In genomic region chr14:98951626-98952290, GRCm38 (mm10) we compare ENCODE assay signal across 18 mouse cellular contexts. TPM values are rescaled to one million over a fixed set of nuclear protein-coding genes. Genes with fewer than 3 reads are reported as not detected.
DNase-seq lines count a peak whose midpoint lies in the region; ATAC-seq and TF ChIP-seq lines count a peak whose summit lies in the region.
"Had no signal": no experiment of that assay in that cellular context is flagged by ENCODE, and none has a peak within 500 bp of the region (broad histone marks: within the 10 kb centered on the region; RNA-seq: fewer than 3 reads in every experiment).

No protein-coding gene starts in this region.

- no peaks in the 10 kb centered on the region for H3K9me3 ChIP-seq in heart, embryonic 10.5 days
- H3K9me3 ChIP-seq in lung, embryonic 14.5 days (ENCODE audit: low read depth, low read length): no peaks in the 10 kb centered on the region
- H3K9me3 ChIP-seq in stomach, postnatal 0 days (ENCODE audit: control insufficient read depth, low read length): no peaks in the 10 kb centered on the region
- H3K9me3 ChIP-seq: midbrain, embryonic 12.5 days had no signal

- no peaks in the 10 kb centered on the region for H3K4me1 ChIP-seq in heart, embryonic 10.5 days
- H3K4me1 ChIP-seq in lung, embryonic 14.5 days (ENCODE audit: insufficient read depth): no peaks in the 10 kb centered on the region
- H3K4me1 ChIP-seq in stomach, postnatal 0 days (replicated peaks; ENCODE audit: control insufficient read depth, insufficient read depth): no peaks in the 10 kb centered on the region
- no peaks in the 10 kb centered on the region for H3K4me1 ChIP-seq in kidney, adult 2 months (ENCODE audit: control insufficient read depth, insufficient read depth, low read length)
- H3K4me1 ChIP-seq: midbrain, embryonic 12.5 days had no signal

- DNase-seq in heart, embryonic 10.5 days (ENCODE audit: low spot score): no peak
- DNase-seq in heart, adult 11 months: no peak
- peak; percentile 43 for DNase-seq in lung, embryonic 14.5 days
- no peak for DNase-seq in lung, adult 18-20 months
- peak; percentile 7 for DNase-seq in brain, adult 2 months (ENCODE audit: low read depth, low spot score)
- no peak for DNase-seq in stomach, postnatal 0 days (ENCODE audit: low spot score)
- DNase-seq in kidney, adult 2 months: no peak
- DNase-seq: cerebellum, adult 11-12 months; cerebellum, postnatal 36 days; left cerebral cortex, postnatal 4 days; lung, adult 2 months; lung, postnatal 4 days; thymus, postnatal 4 days had no signal

- ATAC-seq in lung, embryonic 14.5 days (ENCODE audit: insufficient read depth): no peak
- ATAC-seq in stomach, postnatal 0 days (ENCODE audit: low FRiP score, low TSS enrichment): no peak
- ATAC-seq: forebrain, embryonic 16.5 days had no signal

- no peak overlapping the region for H3K4me3 ChIP-seq in heart, embryonic 10.5 days
- no peak overlapping the region for H3K4me3 ChIP-seq in lung, embryonic 14.5 days (ENCODE audit: low read depth, low read length)
- no peak overlapping the region for H3K4me3 ChIP-seq in stomach, postnatal 0 days (ENCODE audit: low read depth, low read length)
- no peak overlapping the region for H3K4me3 ChIP-seq in kidney, adult 2 months (ENCODE audit: insufficient read depth, low read depth, low read length)
- H3K4me3 ChIP-seq: midbrain, embryonic 12.5 days had no signal

- no peaks in the 10 kb centered on the region for H3K36me3 ChIP-seq in heart, embryonic 10.5 days
- H3K36me3 ChIP-seq in lung, embryonic 14.5 days (ENCODE audit: insufficient read depth): no peaks in the 10 kb centered on the region
- H3K36me3 ChIP-seq in stomach, postnatal 0 days (ENCODE audit: control insufficient read depth, insufficient read depth, low read length): no peaks in the 10 kb centered on the region
- no peaks in the 10 kb centered on the region for H3K36me3 ChIP-seq in kidney, adult 2 months (ENCODE audit: control insufficient read depth, insufficient read depth, low read length)
- H3K36me3 ChIP-seq: midbrain, embryonic 12.5 days had no signal

- TF ChIP-seq CTCF in lung, embryonic 14.5 days (IDR thresholded peaks at IDR 0.05; ENCODE audit: low read depth): no peak
- peak; percentile 43 for TF ChIP-seq CTCF in stomach, postnatal 0 days (IDR thresholded peaks at IDR 0.05; ENCODE audit: low read depth)
- TF ChIP-seq CTCF in kidney, adult 2 months (conservative IDR thresholded peaks at IDR 0.05; ENCODE audit: insufficient read depth, insufficient read length, low read depth, low read length): no peak

- H3K9ac ChIP-seq in lung, embryonic 14.5 days: no peak overlapping the region
- no peak overlapping the region for H3K9ac ChIP-seq in stomach, postnatal 0 days (ENCODE audit: low read length)
- H3K9ac ChIP-seq: midbrain, embryonic 12.5 days had no signal

- no peak for TF ChIP-seq EP300 in stomach, postnatal 0 days (optimal IDR thresholded peaks at IDR 0.05)

- peak overlapping the region; percentile 16; the same call in 1 of the 2 replicates for H3K27ac ChIP-seq in heart, embryonic 10.5 days
- H3K27ac ChIP-seq in lung, embryonic 14.5 days (ENCODE audit: low read depth): no peak overlapping the region
- H3K27ac ChIP-seq in stomach, postnatal 0 days (replicated peaks): no peak overlapping the region
- no peak overlapping the region for H3K27ac ChIP-seq in kidney, adult 2 months (ENCODE audit: insufficient read depth, low read depth, low read length)
- H3K27ac ChIP-seq: midbrain, embryonic 12.5 days had no signal

- no peak for TF ChIP-seq POLR2A in kidney, adult 2 months (IDR thresholded peaks at IDR 0.05; ENCODE audit: low read depth, low read length)

- no peaks in the 10 kb centered on the region for H3K27me3 ChIP-seq in heart, embryonic 10.5 days (ENCODE audit: insufficient read depth, poor library complexity, severe bottlenecking)
- H3K27me3 ChIP-seq in lung, embryonic 14.5 days (ENCODE audit: insufficient read depth, low read length): no peaks in the 10 kb centered on the region
- H3K27me3 ChIP-seq in stomach, postnatal 0 days (ENCODE audit: control insufficient read depth, insufficient read depth, low read length): no peaks in the 10 kb centered on the region
- no peaks in the 10 kb centered on the region for H3K27me3 ChIP-seq in kidney, adult 2 months (replicated peaks; ENCODE audit: control insufficient read depth, insufficient read depth, low read length)
- H3K27me3 ChIP-seq: midbrain, embryonic 12.5 days had no signal

- H3K4me2 ChIP-seq in lung, embryonic 14.5 days: no peak overlapping the region
- no peak overlapping the region for H3K4me2 ChIP-seq in stomach, postnatal 0 days (replicated peaks; ENCODE audit: low read depth)
- H3K4me2 ChIP-seq: midbrain, embryonic 12.5 days had no signal

- 51% methylated on average over 4 of the region's 4 CpGs for WGBS in heart, embryonic 10.5 days
- WGBS in lung, embryonic 14.5 days: 78% methylated on average over 4 of the region's 4 CpGs
- 78% methylated on average over 4 of the region's 4 CpGs for WGBS in stomach, postnatal 0 days
- WGBS in kidney, adult 2 months: 83% methylated on average over 4 of the region's 4 CpGs

RNA-seq across cellular contexts. Expression of gene Rpl36a-ps1, which starts 42.4 kb away (rescaled TPM):
- polyA plus RNA-seq in heart, embryonic 10.5 days (2016; fragmentation: Nextera tagmentation; extraction: Ambion mirVana): 0.46 and 1.5 TPM in 2 replicates
- polyA plus RNA-seq in lung, embryonic 14.5 days (2014; fragmentation: Nextera tagmentation; extraction: Ambion mirVana): 2.0 and 2.1 TPM in 2 replicates
- 3.2 and 3.6 TPM in 2 replicates for polyA plus RNA-seq in stomach, postnatal 0 days (2015; fragmentation: Nextera tagmentation; extraction: Ambion mirVana)
- not detected in 2 replicates for polyA plus RNA-seq in kidney, adult 2 months (2012; rRNA removed)
- polyA plus RNA-seq: forebrain, embryonic 16.5 days; gonadal fat pad, adult 2 months; liver, adult 2 months; lung, adult 2 months; midbrain, embryonic 12.5 days; small intestine, adult 2 months had no signal

Comparison
In these comparisons a context has a peak if more than half of its experiments do, and no peak if none do; other contexts are left out.
1. DNase-seq: peak in lung, embryonic 14.5 days (single experiment) and brain, adult 2 months (single experiment); none in heart, embryonic 10.5 days (single experiment), heart, adult 11 months (single experiment), lung, adult 18-20 months (0 of 2), stomach, postnatal 0 days (single experiment) and kidney, adult 2 months (single experiment).